Mouse (Mus musculus): Measurements from ENCODE around the gene Taok1. TPM values are rescaled to one million over a fixed set of nuclear protein-coding genes. Genes with fewer than 3 reads are reported as not detected.
A peak's percentile ranks its signal among the peaks of the same experiment; 100 is the strongest.
"Not testable (repeated sequence)": the region's sequence is repeated elsewhere in the genome, so short reads cannot be mapped to it uniquely, and the experiment has no call there.

Gene Taok1
- polyA plus RNA-seq, 1 experiment from 2014 or later = 16.9 TPM

GRCm38 (mm10) chr11:77621902-77622535 lies 14.4 kb upstream of the Taok1 start:
- H3K4me3 ChIP-seq (ENCODE audit: inconsistent target) = no peak overlapping the region
- WGBS (ENCODE audit: missing documents) = 40% methylated on average over 2 of the region's 5 CpGs
- H3K79me2 ChIP-seq (ENCODE audit: inconsistent target) = no peaks in the 10 kb centered on the region
- H3K36me3 ChIP-seq (ENCODE audit: inconsistent target) = no peaks in the 10 kb centered on the region
- H3K27ac ChIP-seq = 0 out of 2 replicates have a peak overlapping the region, but pooled peaks have one; percentile 12

- Histone ChIP-seq H3K4me3 (ENCODE audit: inconsistent target) (no peak overlapping the region), H3K79me2 (ENCODE audit: inconsistent target) (no peaks in the 10 kb centered on the region), H3K36me3 (ENCODE audit: inconsistent target) (no peaks in the 10 kb centered on the region), H3K27ac (no peak overlapping the region)
- 82% methylated on average over 5 of the region's 5 CpGs for WGBS (ENCODE audit: missing documents)
Observed at GRCm38 (mm10) chr11:77615084-77615624, 7.5 kb upstream of the Taok1 start.

- H3K4me3 ChIP-seq (ENCODE audit: inconsistent target) = peak overlapping the region; percentile 84
- peak overlapping the region; percentile 78 for H3K27ac ChIP-seq
- 0 out of 2 replicates have a peak, but pooled peaks cover 3% of the 10 kb centered on the region for H3K36me3 ChIP-seq (ENCODE audit: inconsistent target)
- peaks cover 52% of the 10 kb centered on the region for H3K79me2 ChIP-seq (ENCODE audit: inconsistent target)
- under 1% methylated on average over 38 of the region's 48 CpGs for WGBS (ENCODE audit: missing documents)
Observed at GRCm38 (mm10) chr11:77606835-77607537, 629 bp downstream of the Taok1 start.

- H3K79me2 ChIP-seq (ENCODE audit: inconsistent target) = peaks cover 57% of the 10 kb centered on the region
- H3K4me3 ChIP-seq (ENCODE audit: inconsistent target) = peak overlapping the region; percentile 84
- 0 out of 2 replicates have a peak, but pooled peaks cover 3% of the 10 kb centered on the region for H3K36me3 ChIP-seq (ENCODE audit: inconsistent target)
- peak overlapping the region; percentile 78 for H3K27ac ChIP-seq
- WGBS (ENCODE audit: missing documents) = 14% methylated on average over 6 of the region's 6 CpGs
Observed at GRCm38 (mm10) chr11:77606469-77606834, 1.2 kb downstream of the Taok1 start.

- Histone ChIP-seq H3K36me3 (ENCODE audit: inconsistent target) (peaks cover 15% of the 10 kb centered on the region; the same call in 1 of the 2 replicates), H3K4me3 (ENCODE audit: inconsistent target) (no peak overlapping the region), H3K79me2 (ENCODE audit: inconsistent target) (peaks cover 100% of the 10 kb centered on the region), H3K27ac (no peak overlapping the region)
Observed at GRCm38 (mm10) chr11:77597266-77597665, 10.3 kb downstream of the Taok1 start.

- Histone ChIP-seq H3K79me2 (ENCODE audit: inconsistent target) (peaks cover 100% of the 10 kb centered on the region), H3K27ac (no peak overlapping the region), H3K4me3 (ENCODE audit: inconsistent target) (no peak overlapping the region), H3K36me3 (ENCODE audit: inconsistent target) (peaks cover 6% of the 10 kb centered on the region; the same call in 1 of the 2 replicates)
- WGBS (ENCODE audit: missing documents) = 74% methylated on average over 2 of the region's 2 CpGs
Observed at GRCm38 (mm10) chr11:77591388-77591787, 16.2 kb downstream of the Taok1 start.

DNA sequence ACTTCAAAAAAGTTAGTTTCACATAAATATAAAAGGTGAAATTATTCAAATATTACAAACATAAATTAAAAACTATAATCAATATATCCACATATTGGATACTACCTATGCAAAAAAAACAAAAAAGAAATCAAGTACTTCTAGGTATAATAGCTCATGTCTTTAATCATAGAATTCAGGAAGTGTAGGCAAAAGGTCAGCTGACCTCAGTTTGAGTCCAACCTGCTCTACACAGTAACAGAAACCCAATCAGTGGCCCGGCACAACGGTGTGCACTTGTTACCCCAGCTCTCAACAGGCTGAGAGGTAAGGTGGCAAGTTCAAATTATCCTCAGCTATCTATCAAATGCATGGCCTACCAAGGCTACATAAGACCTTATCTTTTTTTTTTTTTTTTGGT lies 16.8 kb downstream of the Taok1 start:
- 0 out of 2 replicates have a peak, but pooled peaks cover 2% of the 10 kb centered on the region for H3K36me3 ChIP-seq (ENCODE audit: inconsistent target)
- H3K4me3 ChIP-seq (ENCODE audit: inconsistent target) = no peak overlapping the region
- H3K79me2 ChIP-seq (ENCODE audit: inconsistent target) = peaks cover 98% of the 10 kb centered on the region
- WGBS (ENCODE audit: missing documents) = 100% methylated on average over 2 of the region's 2 CpGs
- H3K27ac ChIP-seq = no peak overlapping the region

DNA sequence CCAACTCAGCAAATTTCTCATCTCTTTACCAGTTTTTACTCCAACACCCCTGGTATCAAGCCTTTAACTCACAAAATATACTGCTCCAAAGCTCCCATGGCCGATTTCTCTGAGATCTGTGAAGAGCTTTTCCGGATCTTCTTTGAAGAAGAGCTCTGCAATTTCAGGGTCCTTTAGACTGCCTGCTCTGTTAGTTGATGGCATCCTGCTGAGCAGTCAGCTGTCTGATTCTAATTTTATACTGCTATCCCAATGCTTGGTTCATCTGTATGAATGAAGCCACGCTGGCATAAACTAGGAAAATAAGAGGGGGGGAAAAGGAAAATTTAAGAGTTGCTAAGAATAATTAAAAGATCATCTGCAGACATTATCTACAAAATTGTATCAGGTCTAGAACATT lies 22.4 kb downstream of the Taok1 start:
- peaks cover 65% of the 10 kb centered on the region for H3K79me2 ChIP-seq (ENCODE audit: inconsistent target)
- H3K4me3 ChIP-seq (ENCODE audit: inconsistent target) = no peak overlapping the region
- H3K27ac ChIP-seq = no peak overlapping the region
- 94% methylated on average over 3 of the region's 3 CpGs for WGBS (ENCODE audit: missing documents)
- peaks cover 45% of the 10 kb centered on the region for H3K36me3 ChIP-seq (ENCODE audit: inconsistent target)

GRCm38 (mm10) chr11:77545261-77545660 lies 62.4 kb downstream of the Taok1 start:
- Histone ChIP-seq H3K27ac (no peak overlapping the region), H3K36me3 (ENCODE audit: inconsistent target) (peaks cover 57% of the 10 kb centered on the region), H3K79me2 (ENCODE audit: inconsistent target) (no peaks in the 10 kb centered on the region), H3K4me3 (ENCODE audit: inconsistent target) (no peak overlapping the region)
- 85% methylated on average over 7 of the region's 7 CpGs for WGBS (ENCODE audit: missing documents)

GRCm38 (mm10) chr11:77532202-77532846 lies 75.3 kb downstream of the Taok1 start:
- 68% methylated on average over 4 of the region's 4 CpGs for WGBS (ENCODE audit: missing documents)
- H3K27ac ChIP-seq = no peak overlapping the region
- peaks cover 23% of the 10 kb centered on the region for H3K36me3 ChIP-seq (ENCODE audit: inconsistent target)
- H3K79me2 ChIP-seq (ENCODE audit: inconsistent target) = no peaks in the 10 kb centered on the region
- H3K4me3 ChIP-seq (ENCODE audit: inconsistent target) = no peak overlapping the region

GRCm38 (mm10) chr11:77530862-77531261 lies 76.8 kb downstream of the Taok1 start:
- Histone ChIP-seq H3K36me3 (ENCODE audit: inconsistent target) (peaks cover 9% of the 10 kb centered on the region; the same call in 1 of the 2 replicates), H3K79me2 (ENCODE audit: inconsistent target) (no peaks in the 10 kb centered on the region), H3K27ac (no peak overlapping the region), H3K4me3 (ENCODE audit: inconsistent target) (no peak overlapping the region)
- 100% methylated on average over 2 of the region's 2 CpGs for WGBS (ENCODE audit: missing documents)

- Histone ChIP-seq H3K36me3 (ENCODE audit: inconsistent target) (no peaks in the 10 kb centered on the region), H3K27ac (no peak overlapping the region), H3K4me3 (ENCODE audit: inconsistent target) (no peak overlapping the region), H3K79me2 (ENCODE audit: inconsistent target) (no peaks in the 10 kb centered on the region)
- 89% methylated on average over 3 of the region's 3 CpGs for WGBS (ENCODE audit: missing documents)
Observed at GRCm38 (mm10) chr11:77529644-77530043, 78.0 kb downstream of the Taok1 start.

GRCm38 (mm10) chr11:77528420-77528819 lies 79.2 kb downstream of the Taok1 start:
- H3K79me2 ChIP-seq (ENCODE audit: inconsistent target); H3K36me3 ChIP-seq (ENCODE audit: inconsistent target); H3K27ac ChIP-seq; H3K4me3 ChIP-seq (ENCODE audit: inconsistent target): not testable (repeated sequence)
- 93% methylated on average over 3 of the region's 3 CpGs for WGBS (ENCODE audit: missing documents)

DNA sequence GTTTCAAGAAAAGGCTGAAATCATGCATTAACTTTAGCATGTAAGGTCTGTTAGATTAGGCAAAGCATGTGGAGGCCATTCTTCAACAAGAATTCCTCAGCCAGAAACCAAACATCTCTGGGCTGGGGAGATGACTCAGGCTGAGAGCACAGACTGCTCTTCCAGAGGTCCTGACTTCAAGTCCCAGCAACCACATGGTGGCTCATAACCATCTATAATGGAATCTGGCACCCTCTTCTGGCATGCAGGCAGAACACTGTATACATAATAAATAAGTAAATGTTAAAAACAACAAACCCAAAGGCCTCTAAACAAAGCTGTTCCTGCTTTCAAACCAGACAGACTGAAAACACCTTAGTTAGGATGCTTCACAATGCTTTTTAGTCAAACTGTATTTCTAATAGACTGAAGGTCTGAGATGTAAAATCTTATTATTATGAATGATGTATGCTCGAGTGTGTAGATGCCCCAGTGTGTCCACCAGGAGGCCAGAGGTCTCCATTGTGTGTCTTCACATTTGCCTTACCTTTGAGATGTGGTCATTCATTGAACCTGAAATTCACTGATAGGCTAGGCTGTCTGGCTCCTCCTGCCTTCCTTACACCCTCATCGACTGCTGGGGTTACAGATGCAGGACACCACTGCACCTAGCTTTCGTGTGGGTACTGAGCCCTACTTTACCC lies 81.7 kb downstream of the Taok1 start:
- Histone ChIP-seq H3K79me2 (ENCODE audit: inconsistent target) (no peaks in the 10 kb centered on the region), H3K4me3 (ENCODE audit: inconsistent target) (no peak overlapping the region), H3K27ac (no peak overlapping the region), H3K36me3 (ENCODE audit: inconsistent target) (no peaks in the 10 kb centered on the region)
- WGBS (ENCODE audit: missing documents) = 100% methylated on average over 3 of the region's 3 CpGs
